Mouse (Mus musculus) ES-E14 (cell line): ENCODE measurements around the gene Crhr1.

Source experiments
- HCFC1 ChIP-seq: IDR thresholded peaks from 2 replicates; pipeline ENCODE4 v1.6.1; 2012; ENCODE audit warnings: low read length, inconsistent platforms, borderline replicate concordance; ENCODE audit not compliant: insufficient read depth
- ZC3H11A ChIP-seq: IDR thresholded peaks from 2 replicates; pipeline ENCODE4 v1.6.1; 2012; ENCODE audit warnings: low read depth, mild to moderate bottlenecking, inconsistent platforms, low read length, borderline replicate concordance
- ZNF384 ChIP-seq: IDR thresholded peaks from 2 replicates; pipeline ENCODE4 v1.6.1; 2012; ENCODE audit warnings: low read depth, low read length, inconsistent platforms

- TF ChIP-seq HCFC1 (no peak), ZC3H11A (no peak), ZNF384 (no peak)
These were observed 1.7 kb upstream of the Crhr1 start for GRCm38 (mm10) chr11:104130721-104131647.
